Mouse (Mus musculus) megakaryocyte, embryonic 14.5 days (primary cell): ENCODE data around the gene Eif3g. TPM values are rescaled to one million over a fixed set of nuclear protein-coding genes. Genes with fewer than 3 reads are reported as not detected.

Experiments used
- H3K27me3 ChIP-seq: replicated peaks from 2 replicates; pipeline ENCODE3; 2012; ENCODE audit warnings: inconsistent platforms
- H3K36me3 ChIP-seq: replicated peaks from 2 replicates; pipeline ENCODE3; 2012; ENCODE audit warnings: low read length, inconsistent platforms, mixed read lengths
- H3K4me1 ChIP-seq: 2 replicates; pipeline ENCODE4 v1.6.1; 2012; ENCODE audit warnings: inconsistent platforms
- H3K4me3 ChIP-seq: replicated peaks from 2 replicates; pipeline ENCODE3; 2012; ENCODE audit warnings: moderate library complexity, mild to moderate bottlenecking, inconsistent platforms
- H3K9me3 ChIP-seq: 2 replicates; pipeline ENCODE4 v1.6.1; 2012; ENCODE audit warnings: inconsistent platforms
- FLI1 ChIP-seq: IDR thresholded peaks from 2 replicates; pipeline ENCODE4 v1.6.1; 2012; ENCODE audit warnings: low read length, inconsistent platforms, mixed read lengths
- GATA1 ChIP-seq: IDR thresholded peaks from 3 replicates; pipeline ENCODE4 v1.6.1; 2012; ENCODE audit warnings: mixed read lengths, low read length, inconsistent platforms, borderline replicate concordance
- polyA plus RNA-seq: library from polyadenylated mRNA; stranded (reverse); fragments of >175 nt; gene quantifications from 2 replicates; pipeline ENCODE4 v1.2.3, GENCODE M21; 2012; ENCODE audit warnings: low replicate concordance; ENCODE audit not compliant: insufficient read depth

Gene Eif3g
- polyA plus RNA-seq, 1 experiment: 342 TPM

DNA sequence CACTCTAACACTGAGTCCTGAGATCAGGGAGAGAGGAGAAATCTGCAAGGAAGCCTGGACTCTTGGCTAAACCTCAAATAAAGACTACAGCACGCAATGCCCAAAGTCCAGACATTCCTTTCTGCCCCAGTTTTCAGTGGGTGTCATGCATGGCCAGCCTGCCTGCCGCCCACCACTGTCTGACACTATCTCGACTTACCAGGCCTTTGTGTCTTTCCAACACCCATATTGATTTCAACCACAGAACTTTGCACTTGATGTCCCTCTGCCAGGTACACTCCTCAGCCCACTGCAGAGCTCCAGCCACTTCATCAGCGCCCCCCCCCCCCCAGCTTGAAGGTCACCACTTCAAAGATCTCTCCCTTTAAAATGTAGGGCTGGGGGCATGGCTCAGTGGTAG, 36.2 kb downstream of the Eif3g start:
- H3K4me1 ChIP-seq: peaks cover 23% of the 10 kb centered on the region
- H3K36me3 ChIP-seq: no peaks in the 10 kb centered on the region
- no peaks in the 10 kb centered on the region for H3K9me3 ChIP-seq
- H3K27me3 ChIP-seq: peaks cover 25% of the 10 kb centered on the region
- H3K4me3 ChIP-seq: no peak overlapping the region
- TF ChIP-seq GATA1 (no peak), FLI1 (no peak)

DNA sequence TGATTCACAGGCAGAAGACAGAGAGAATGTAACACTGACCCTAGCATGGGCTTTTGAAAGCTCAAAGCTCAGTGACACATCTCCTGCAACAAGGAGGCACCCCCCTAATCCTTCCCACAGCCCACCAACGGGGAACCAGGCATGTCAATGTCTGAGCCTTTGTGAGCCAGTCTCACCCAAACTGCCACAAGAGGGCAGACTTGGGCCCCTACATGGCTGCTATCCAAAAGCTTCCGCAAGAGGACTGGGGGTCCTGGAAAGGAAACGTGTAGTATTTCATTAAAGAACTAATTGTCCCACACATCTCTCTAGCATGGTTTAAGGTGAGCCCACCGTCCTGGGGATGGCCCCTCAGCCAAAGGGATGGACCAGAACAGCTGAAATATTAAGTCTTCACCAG, 36.6 kb downstream of the Eif3g start:
- Histone ChIP-seq H3K36me3 (no peaks in the 10 kb centered on the region), H3K4me1 (peaks cover 20% of the 10 kb centered on the region), H3K4me3 (no peak overlapping the region), H3K9me3 (no peaks in the 10 kb centered on the region), H3K27me3 (peaks cover 23% of the 10 kb centered on the region)
- TF ChIP-seq GATA1 (no peak), FLI1 (no peak)

DNA sequence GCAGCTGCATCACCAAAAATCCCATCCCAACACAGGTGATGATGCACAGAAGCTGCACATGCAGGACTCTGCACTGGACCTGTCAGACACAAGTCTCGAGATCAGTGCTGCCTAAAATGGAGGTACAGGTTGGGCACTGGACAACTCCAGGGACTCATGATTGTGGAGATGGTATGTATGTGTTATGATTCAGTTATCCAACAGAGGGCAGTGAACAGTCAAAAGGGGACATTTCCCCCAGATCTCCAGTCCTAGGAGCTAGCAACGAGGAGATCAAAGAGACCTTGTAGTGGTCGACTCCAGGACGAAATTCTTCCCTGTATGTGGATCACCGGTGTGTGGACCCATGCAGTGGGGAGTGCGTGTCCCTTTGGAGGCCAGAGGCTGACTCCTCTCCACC, 38.5 kb downstream of the Eif3g start:
- peaks cover 21% of the 10 kb centered on the region for H3K27me3 ChIP-seq
- TF ChIP-seq FLI1: no peak
- TF ChIP-seq GATA1: no peak
- H3K36me3 ChIP-seq: no peaks in the 10 kb centered on the region
- H3K4me3 ChIP-seq: no peak overlapping the region
- peaks cover 8% of the 10 kb centered on the region for H3K4me1 ChIP-seq
- no peaks in the 10 kb centered on the region for H3K9me3 ChIP-seq

DNA sequence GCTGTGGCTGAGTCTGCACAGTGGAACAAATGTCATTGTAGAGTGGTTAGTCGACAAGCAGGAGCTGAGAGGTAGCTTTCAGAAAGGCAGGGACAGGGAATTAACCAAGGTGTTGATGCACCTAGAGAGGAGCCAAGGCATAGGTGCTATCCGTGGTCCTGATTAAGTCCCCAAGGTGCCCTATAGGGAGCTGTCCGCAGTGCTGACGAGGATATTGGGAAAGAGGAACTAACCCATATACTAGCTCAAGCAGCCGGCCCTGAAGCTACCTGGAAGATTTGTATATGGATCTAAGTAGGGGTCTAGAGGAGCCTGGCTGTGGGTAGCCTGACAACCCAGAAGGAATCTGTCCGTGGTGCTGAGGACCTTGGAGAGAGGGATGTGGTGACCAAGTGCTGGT, 41.3 kb downstream of the Eif3g start:
- Histone ChIP-seq H3K4me3 (no peak overlapping the region), H3K27me3 (peaks cover 40% of the 10 kb centered on the region), H3K9me3 (no peaks in the 10 kb centered on the region), H3K4me1 (peaks cover 6% of the 10 kb centered on the region; the same call in 1 of the 2 replicates), H3K36me3 (no peaks in the 10 kb centered on the region)
- TF ChIP-seq GATA1 (no peak), FLI1 (no peak)

DNA sequence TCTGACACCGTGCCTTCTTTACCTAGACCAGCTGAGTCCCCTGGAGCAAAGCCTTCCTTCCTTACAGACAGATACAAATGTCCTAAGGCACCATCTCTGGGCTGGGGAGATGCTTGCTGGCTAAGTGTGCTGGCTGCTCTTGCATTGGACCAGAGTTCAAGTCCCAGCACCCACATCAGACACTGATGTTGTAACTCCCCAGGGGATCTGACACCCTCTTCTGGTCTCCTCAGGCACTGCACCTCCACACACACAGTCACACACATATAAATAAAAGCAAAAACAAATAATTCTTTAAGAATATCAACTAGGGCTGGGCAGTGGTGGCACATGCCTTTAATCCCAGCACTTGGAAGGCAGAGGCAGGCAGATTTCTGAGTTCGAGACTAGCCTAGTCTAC, 48.2 kb downstream of the Eif3g start:
- no peaks in the 10 kb centered on the region for H3K9me3 ChIP-seq
- H3K4me3 ChIP-seq: no peak overlapping the region
- TF ChIP-seq GATA1: no peak
- no peak for TF ChIP-seq FLI1
- H3K4me1 ChIP-seq: no peaks in the 10 kb centered on the region
- peaks cover 47% of the 10 kb centered on the region for H3K27me3 ChIP-seq
- H3K36me3 ChIP-seq: no peaks in the 10 kb centered on the region

Other genes starting within 250 kb of the Eif3g start
- gene Pin1, start 246.5 kb downstream of the Eif3g start, polyA plus RNA-seq: 8.5 and 31.8 TPM in 2 replicates
- 0.16 TPM in 1 of 2 replicates, not detected in the other for gene Olfm2, start 152.3 kb downstream of the Eif3g start, polyA plus RNA-seq
- 0.02 TPM in 1 of 2 replicates, not detected in the other for gene Col5a3, start 83.6 kb downstream of the Eif3g start, polyA plus RNA-seq
- not detected in 2 replicates for gene Rdh8, start 80.1 kb downstream of the Eif3g start, polyA plus RNA-seq
- 39.0 and 51.7 TPM in 2 replicates for gene A230050P20Rik, start 30.0 kb downstream of the Eif3g start, polyA plus RNA-seq
- gene Angptl6, start 18.9 kb downstream of the Eif3g start, polyA plus RNA-seq: 4.7 and 5.1 TPM in 2 replicates
- 84.5 and 137 TPM in 2 replicates for gene Ppan, start 10.4 kb downstream of the Eif3g start, polyA plus RNA-seq
- 31.3 and 39.8 TPM in 2 replicates for gene Dnmt1, start 61.3 kb upstream of the Eif3g start, polyA plus RNA-seq
- 4.0 and 8.4 TPM in 2 replicates for gene S1pr2, start 78.2 kb upstream of the Eif3g start, polyA plus RNA-seq
- gene Mrpl4, start 104.1 kb upstream of the Eif3g start, polyA plus RNA-seq: 62.4 and 63.4 TPM in 2 replicates
- gene Icam1, start 117.4 kb upstream of the Eif3g start, polyA plus RNA-seq: 8.8 and 10.8 TPM in 2 replicates
- 5.3 and 7.9 TPM in 2 replicates for gene Icam4, start 130.8 kb upstream of the Eif3g start, polyA plus RNA-seq
- 3.0 and 9.9 TPM in 2 replicates for gene Icam5, start 133.4 kb upstream of the Eif3g start, polyA plus RNA-seq
- 3.6 TPM in 1 of 2 replicates, not detected in the other for gene Zglp1, start 168.5 kb upstream of the Eif3g start, polyA plus RNA-seq
- 0.45 TPM in 1 of 2 replicates, not detected in the other for gene Gm49373, start 174.5 kb upstream of the Eif3g start, polyA plus RNA-seq
- gene Fdx1l, start 175.0 kb upstream of the Eif3g start, polyA plus RNA-seq: 3.3 and 26.9 TPM in 2 replicates
- 128 and 518 TPM in 2 replicates for gene Gm38431, start 193.4 kb upstream of the Eif3g start, polyA plus RNA-seq
- 51.7 TPM in 1 of 2 replicates, not detected in the other for gene Raver1, start 193.4 kb upstream of the Eif3g start, polyA plus RNA-seq
- 15.5 and 17.9 TPM in 2 replicates for gene Tyk2, start 232.6 kb upstream of the Eif3g start, polyA plus RNA-seq